Mouse (Mus musculus) lung, embryonic 14.5 days (tissue): Measurements from ENCODE around the gene Slc17a7. TPM values are rescaled to one million over a fixed set of nuclear protein-coding genes. Genes with fewer than 3 reads are reported as not detected.

Experiments used
- ATAC-seq: fragments of 200-750 bp; cut with Nextera tagmentation; 2 replicates; pipeline ENCODE4 v1.8.0; 2017; ENCODE audit warnings: mild to moderate bottlenecking, moderate TSS enrichment, moderate library complexity; ENCODE audit not compliant: insufficient read depth
- DNase-seq: peaks from one replicate; pipeline ENCODE4 v3.0.0-alpha.2; 2015
- H3K27ac ChIP-seq: fragments of 300-500 bp; sonication (generic); 2 replicates; pipeline ENCODE4 v1.5.1; 2014; ENCODE audit warnings: low read depth, mild to moderate bottlenecking, moderate library complexity
- H3K27me3 ChIP-seq: fragments of 300-500 bp; sonication (generic); 2 replicates; pipeline ENCODE4 v1.6.1; 2014; ENCODE audit warnings: low read length, control low read depth; ENCODE audit not compliant: insufficient read depth
- H3K36me3 ChIP-seq: fragments of 300-500 bp; sonication (generic); 2 replicates; pipeline ENCODE4 v1.6.1; 2014; ENCODE audit warnings: control low read depth; ENCODE audit not compliant: insufficient read depth
- H3K4me1 ChIP-seq: fragments of 300-500 bp; sonication (generic); 2 replicates; pipeline ENCODE4 v1.6.1; 2014; ENCODE audit warnings: antibody characterized with exemption, control low read depth; ENCODE audit not compliant: insufficient read depth
- H3K4me2 ChIP-seq: fragments of 300-500 bp; sonication (generic); 2 replicates; pipeline ENCODE4 v1.6.1; 2014; ENCODE audit warnings: mild to moderate bottlenecking
- H3K4me3 ChIP-seq: fragments of 300-500 bp; sonication (generic); 2 replicates; pipeline ENCODE4 v1.5.1; 2014; ENCODE audit warnings: low read depth, low read length
- H3K9ac ChIP-seq: fragments of 300-500 bp; sonication (generic); 2 replicates; pipeline ENCODE4 v1.6.1; 2014
- H3K9me3 ChIP-seq: fragments of 300-500 bp; sonication (generic); 2 replicates; pipeline ENCODE4 v1.6.1; 2016; ENCODE audit warnings: low read depth, low read length, control low read depth
- CTCF ChIP-seq: IDR thresholded peaks from 2 replicates; pipeline ENCODE4 v1.5.1; 2016; ENCODE audit warnings: antibody characterized with exemption, low read depth
- WGBS: fragments of 180-500 bp; shearing (Covaris S2); extraction: QIAGEN DNeasy Blood & Tissue Kit; methylation state at CpG from one replicate; pipeline ENCODE4 v1.1.7; 2014; 5-methylcytosine and 5-hydroxymethylcytosine counted together
- polyA plus RNA-seq: library from polyadenylated mRNA; unstranded; fragments of >200 nt; fragmentation: Nextera tagmentation; extraction: Ambion mirVana; gene quantifications from 2 replicates; pipeline ENCODE4 v1.2.1, GENCODE M21; 2014

Slc17a7 gene
- polyA plus RNA-seq, 1 experiment from 2014 or later, result 0.09 TPM

DNA sequence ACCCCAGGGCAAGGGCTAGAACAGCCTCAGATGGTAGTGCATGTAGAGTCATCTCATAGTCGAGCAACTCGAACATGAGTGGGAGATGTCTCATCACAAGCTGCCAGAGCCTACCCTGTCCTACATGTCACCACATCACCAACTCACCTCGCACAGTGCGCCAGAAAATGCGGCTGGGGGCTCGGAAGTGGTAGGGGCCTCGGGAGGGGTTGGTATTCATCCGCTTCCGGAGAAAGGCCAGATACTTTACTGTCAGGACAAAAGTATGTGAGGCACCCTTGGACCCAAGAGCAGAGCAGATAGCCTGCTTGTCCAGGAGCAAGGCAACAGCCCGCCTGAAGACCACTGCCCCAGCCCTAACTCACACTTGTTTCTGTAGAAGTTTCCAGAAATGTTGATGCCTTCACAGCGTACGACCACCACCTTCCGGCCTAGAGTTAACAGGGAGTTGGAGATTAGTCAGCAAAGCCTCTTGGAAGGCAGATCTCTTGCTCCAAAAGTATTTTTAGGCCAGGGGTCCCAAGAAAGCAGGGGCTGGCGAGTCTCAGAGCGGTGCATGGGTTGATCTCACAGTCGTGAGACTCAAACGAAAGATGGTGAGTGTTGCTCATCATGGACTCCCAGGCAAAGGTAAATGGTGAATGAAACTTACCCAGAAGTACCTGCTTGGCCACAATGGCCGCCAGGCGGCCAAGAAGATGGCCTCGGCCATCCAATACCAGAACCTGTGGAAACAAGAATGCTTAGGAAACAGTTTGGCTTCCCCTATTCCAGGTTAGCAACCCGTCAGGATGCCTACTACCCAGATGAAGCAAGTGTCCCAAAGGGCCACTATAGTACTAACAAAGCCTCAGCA, 36.7 kb upstream of the Slc17a7 start:
- WGBS, result 27% methylated on average over 21 of the region's 21 CpGs
- no peak for ATAC-seq
- H3K27ac ChIP-seq, result peak overlapping the region; percentile 95
- H3K9me3 ChIP-seq, result no peaks in the 10 kb centered on the region
- TF ChIP-seq CTCF, result peak; percentile 47
- H3K4me3 ChIP-seq, result peak overlapping the region; percentile 67
- H3K27me3 ChIP-seq, result no peaks in the 10 kb centered on the region
- peak overlapping the region; percentile 97 for H3K9ac ChIP-seq
- peak; percentile 46 for DNase-seq
- H3K4me2 ChIP-seq, result peak overlapping the region; percentile 92
- H3K36me3 ChIP-seq, result peaks cover 48% of the 10 kb centered on the region
- peaks cover 19% of the 10 kb centered on the region for H3K4me1 ChIP-seq

DNA sequence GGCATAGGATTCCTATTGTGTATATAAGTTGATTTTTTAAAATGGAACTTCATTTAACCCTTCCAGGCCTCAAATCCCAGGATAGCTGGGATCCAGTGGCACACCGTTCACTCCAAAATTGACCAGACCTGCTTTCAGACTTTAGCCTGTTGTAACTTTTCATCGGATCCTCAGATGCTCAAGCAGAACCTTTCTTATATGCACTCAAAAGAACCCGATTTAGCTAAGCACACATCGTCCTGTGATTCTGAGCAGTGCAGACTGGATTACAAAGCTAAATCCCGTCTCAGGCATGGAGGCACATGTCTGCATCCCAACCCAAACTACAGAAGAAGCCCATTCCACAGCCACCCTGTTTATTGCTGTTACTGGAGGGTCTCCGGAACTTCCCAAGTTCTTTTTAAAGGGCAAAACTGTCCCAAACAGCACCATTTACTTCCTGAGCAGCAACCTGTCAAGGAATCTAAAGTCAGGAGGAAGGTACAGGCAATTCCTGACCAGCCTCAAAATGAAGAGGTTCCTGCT, 36.0 kb upstream of the Slc17a7 start:
- DNase-seq (peak; percentile 31), ATAC-seq (no peak)
- under 1% methylated on average over 6 of the region's 6 CpGs for WGBS

DNA sequence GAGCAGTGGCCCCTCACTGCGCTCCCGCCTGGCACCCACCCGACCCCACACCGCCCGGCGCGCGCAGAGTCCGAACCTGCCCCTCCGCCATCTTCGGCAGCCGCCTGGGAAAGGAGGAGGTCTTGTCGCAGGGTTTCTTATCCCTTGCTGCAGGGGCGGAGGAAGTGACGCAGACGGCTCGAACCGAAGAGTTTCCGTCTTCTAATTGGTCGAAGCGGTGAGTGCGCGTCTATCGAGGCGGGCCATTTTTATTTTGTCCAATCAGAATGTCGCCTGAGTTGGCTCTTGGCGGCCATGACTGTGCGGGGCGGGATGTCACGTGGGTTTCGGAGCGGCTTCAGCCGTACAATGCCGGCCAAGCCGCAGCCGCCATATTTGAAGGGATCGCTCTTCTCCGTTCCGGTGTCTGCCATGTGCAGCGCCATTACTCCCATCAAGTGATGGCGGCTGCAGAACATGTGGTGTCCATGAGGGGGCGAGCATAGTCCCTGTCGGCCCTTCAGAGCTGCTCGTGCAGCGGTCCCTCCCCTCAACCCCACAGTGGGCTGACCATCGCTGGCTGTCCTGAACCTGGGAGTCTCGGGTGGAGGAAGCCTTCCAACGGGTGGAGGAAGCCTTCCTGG, 35.0 kb upstream of the Slc17a7 start, which contains the start of gene Rpl13a:
Rpl13a (minus strand) TSS at position 138 of the 623 bp plus-strand sequence.
- ATAC-seq, result peak; percentile 93
- TF ChIP-seq CTCF, result peak; percentile 86
- under 1% methylated on average over 48 of the region's 48 CpGs for WGBS

More for the DNA sequence above, 36.0 kb upstream of the Slc17a7 start:
- Histone ChIP-seq H3K4me1 (peaks cover 16% of the 10 kb centered on the region), H3K4me3 (peak overlapping the region; percentile 67), H3K27ac (peak overlapping the region; percentile 95), H3K27me3 (no peaks in the 10 kb centered on the region), H3K9me3 (no peaks in the 10 kb centered on the region), H3K36me3 (peaks cover 42% of the 10 kb centered on the region), H3K4me2 (peak overlapping the region; percentile 92), H3K9ac (peak overlapping the region; percentile 97)
- no peak for TF ChIP-seq CTCF

DNA sequence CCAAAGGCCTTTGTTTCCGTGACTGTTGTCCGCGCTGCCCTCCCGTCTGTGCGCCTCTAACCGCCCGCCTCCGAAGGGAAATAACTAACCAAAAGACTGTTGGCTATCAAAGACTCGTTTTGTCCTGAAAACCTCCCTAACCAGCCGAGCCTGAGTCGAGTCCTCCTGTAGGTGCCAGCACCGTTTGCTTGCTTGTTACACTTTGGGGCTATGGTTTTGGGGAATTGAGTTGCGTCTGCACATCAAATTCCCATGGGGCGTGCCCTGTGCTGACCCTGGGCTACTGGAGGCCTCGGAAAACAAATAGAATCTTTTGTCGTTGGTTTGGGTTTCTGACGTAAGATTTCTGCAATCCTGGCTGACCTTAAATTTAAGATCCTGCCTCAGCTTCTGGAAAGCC, 34.4 kb upstream of the Slc17a7 start:
- peak overlapping the region; percentile 95 for H3K27ac ChIP-seq
- DNase-seq, result no peak
- H3K4me3 ChIP-seq, result peak overlapping the region; percentile 67
- H3K9me3 ChIP-seq, result no peaks in the 10 kb centered on the region
- no peak for TF ChIP-seq CTCF
- peaks cover 35% of the 10 kb centered on the region for H3K36me3 ChIP-seq
- H3K9ac ChIP-seq, result peak overlapping the region; percentile 70
- no peaks in the 10 kb centered on the region for H3K27me3 ChIP-seq
- no peak for ATAC-seq
- H3K4me1 ChIP-seq, result peaks cover 12% of the 10 kb centered on the region
- WGBS, result 1% methylated on average over 17 of the region's 17 CpGs
- H3K4me2 ChIP-seq, result peak overlapping the region; percentile 81

More for the DNA sequence above, 35.0 kb upstream of the Slc17a7 start, which contains the start of gene Rpl13a:
- H3K9ac ChIP-seq, result peak within 1 kb of the TSS; percentile 97
- peaks cover 12% of the 10 kb centered on the region for H3K4me1 ChIP-seq
- no peaks in the 10 kb centered on the region for H3K9me3 ChIP-seq
- H3K27me3 ChIP-seq, result no peaks in the 10 kb centered on the region
- H3K27ac ChIP-seq, result peak within 1 kb of the TSS; percentile 95
- DNase-seq, result peak; percentile 100
- H3K4me3 ChIP-seq, result peak within 1 kb of the TSS; percentile 67
- H3K4me2 ChIP-seq, result peak within 1 kb of the TSS; percentile 92
- H3K36me3 ChIP-seq, result peaks cover 35% of the 10 kb centered on the region

DNA sequence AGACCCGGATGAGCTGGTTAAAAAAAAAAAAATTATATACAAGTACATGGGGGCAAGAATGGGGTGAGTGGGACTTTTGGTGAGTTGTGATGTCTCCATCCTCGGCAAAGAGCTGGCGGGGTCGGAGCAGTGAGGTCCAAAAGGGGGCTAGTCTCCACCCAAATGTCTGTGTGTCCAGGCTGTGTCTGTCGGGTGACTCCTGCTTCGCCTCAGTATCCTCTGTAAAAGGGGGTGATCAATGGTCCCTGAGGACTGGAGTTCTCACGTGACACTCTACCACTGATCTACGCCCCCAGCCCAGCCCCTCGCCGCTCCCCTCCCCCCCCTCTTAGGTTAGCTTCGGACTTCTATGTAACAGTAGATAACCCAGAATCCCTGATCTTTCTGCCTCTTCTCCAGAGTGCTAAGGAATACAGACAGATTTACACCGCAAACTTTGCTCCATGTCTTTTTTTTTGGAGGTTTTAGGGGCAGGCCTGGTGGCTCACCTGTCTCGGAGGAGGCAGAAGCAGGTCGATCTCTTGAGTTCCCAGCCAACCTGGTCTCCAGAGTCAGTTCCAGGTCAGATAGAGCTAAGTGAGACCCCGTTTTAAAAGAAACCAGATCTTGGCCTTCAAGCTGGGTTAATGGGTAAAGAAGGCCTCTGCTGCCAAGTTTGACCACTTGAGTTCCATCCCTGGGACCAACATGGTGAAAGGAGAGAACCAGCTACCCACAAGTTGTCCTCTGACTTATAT, 33.8 kb upstream of the Slc17a7 start:
- Histone ChIP-seq H3K36me3 (peaks cover 31% of the 10 kb centered on the region), H3K9me3 (no peaks in the 10 kb centered on the region), H3K4me1 (peaks cover 12% of the 10 kb centered on the region), H3K27ac (peak overlapping the region; percentile 95), H3K4me2 (peak overlapping the region; percentile 81), H3K4me3 (peak overlapping the region; percentile 67), H3K27me3 (peaks cover under 1% of the 10 kb centered on the region; the same call in 1 of the 2 replicates), H3K9ac (peak overlapping the region; percentile 70; the same call in 1 of the 2 replicates)
- TF ChIP-seq CTCF, result no peak
- 50% methylated on average over 15 of the region's 15 CpGs for WGBS
- no peak for ATAC-seq
- DNase-seq, result no peak

DNA sequence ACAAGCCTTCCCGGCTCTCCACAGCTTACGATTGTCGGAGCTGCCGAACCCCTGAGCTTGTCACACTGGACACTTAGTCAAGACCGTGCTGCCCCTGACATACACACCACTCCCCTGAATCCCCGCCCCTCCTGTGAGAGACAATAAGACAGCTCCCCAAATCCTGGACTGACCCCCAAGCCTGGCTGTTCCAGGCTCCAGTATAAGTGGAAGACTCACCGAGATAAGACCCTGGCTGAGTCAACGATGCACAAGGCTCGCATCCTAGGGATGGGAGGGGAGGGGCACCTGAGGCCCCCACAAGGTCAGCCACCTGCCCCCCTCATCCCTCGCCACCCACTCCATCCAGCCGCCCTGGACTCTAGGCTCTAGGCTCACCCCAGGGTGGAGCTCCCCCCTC, 31.9 kb upstream of the Slc17a7 start:
- H3K27me3 ChIP-seq, result peaks cover 4% of the 10 kb centered on the region; the same call in 1 of the 2 replicates
- peaks cover 7% of the 10 kb centered on the region; the same call in 1 of the 2 replicates for H3K4me1 ChIP-seq
- no peak for TF ChIP-seq CTCF
- no peak overlapping the region for H3K4me3 ChIP-seq
- H3K36me3 ChIP-seq, result peaks cover 12% of the 10 kb centered on the region
- no peak overlapping the region for H3K4me2 ChIP-seq
- no peak for DNase-seq
- H3K9ac ChIP-seq, result no peak overlapping the region
- no peak overlapping the region for H3K27ac ChIP-seq
- no peaks in the 10 kb centered on the region for H3K9me3 ChIP-seq
- 55% methylated on average over 11 of the region's 11 CpGs for WGBS
- ATAC-seq, result no peak
